Mouse (Mus musculus) MEL (cell line): ENCODE results near the gene Snx32.

Source experiments
- CTCF ChIP-seq, 3 experiments: IDR thresholded peaks in 2 of 3; conservative IDR thresholded peaks in 1 of 3; 2 replicates each; pipeline ENCODE4 v1.5.1; 2011 to 2012; ENCODE audit warnings: low read length in 3 of 3, low read depth in 2 of 3, mild to moderate bottlenecking in 2 of 3, improper control_type of control experiment in 1 of 3, inconsistent platforms in 1 of 3, mixed read lengths in 1 of 3, moderate library complexity in 1 of 3; ENCODE audit not compliant: control insufficient read depth in 1 of 3, insufficient read depth in 1 of 3, poor library complexity in 1 of 3, severe bottlenecking in 1 of 3
- EP300 ChIP-seq, 2 experiments: IDR thresholded peaks; 2 replicates each; pipeline ENCODE4 v1.6.1; 2011; ENCODE audit warnings: improper control_type of control experiment in 2 of 2, low read length in 2 of 2, low read depth in 1 of 2, mild to moderate bottlenecking in 1 of 2
- RCOR1 ChIP-seq: IDR thresholded peaks from 2 replicates; pipeline ENCODE4 v1.6.1; 2012; ENCODE audit warnings: low read depth, mild to moderate bottlenecking, inconsistent platforms, low read length, improper control_type of control experiment
- ZNF384 ChIP-seq: IDR thresholded peaks from 2 replicates; pipeline ENCODE4 v1.6.1; 2012; ENCODE audit warnings: low read depth, mild to moderate bottlenecking, inconsistent platforms, low read length, improper control_type of control experiment

GRCm38 (mm10) chr19:5473720-5474119 lies 36.6 kb downstream of the Snx32 start, which contains the start of gene Efemp2:
- no peak; a peak in 1 of 6 replicates for TF ChIP-seq CTCF (IDR thresholded peaks at IDR 0.05 in 2 of 3, conservative IDR thresholded peaks at IDR 0.05 in 1 of 3; ENCODE audit: control insufficient read depth in 1 of 3, insufficient read depth in 1 of 3, low read depth in 2 of 3, low read length in 3 of 3, poor library complexity in 1 of 3, severe bottlenecking in 1 of 3)
- 0 out of 2 replicates have a peak, but pooled peaks have one; percentile 7 for TF ChIP-seq RCOR1
- TF ChIP-seq ZNF384: no peak
- TF ChIP-seq EP300 (IDR thresholded peaks at IDR 0.05; ENCODE audit: low read depth in 1 of 2, low read length in 2 of 2): 0 out of 4 replicates have a peak, but pooled peaks of 1 of the 2 experiments have one; percentile 20
